Mouse (Mus musculus): ENCODE measurements around the gene Snupn. TPM values are rescaled to one million over a fixed set of nuclear protein-coding genes. Genes with fewer than 3 reads are reported as not detected.

The Snupn gene
- polyA plus RNA-seq, 1 experiment = 12.8 TPM

DNA sequence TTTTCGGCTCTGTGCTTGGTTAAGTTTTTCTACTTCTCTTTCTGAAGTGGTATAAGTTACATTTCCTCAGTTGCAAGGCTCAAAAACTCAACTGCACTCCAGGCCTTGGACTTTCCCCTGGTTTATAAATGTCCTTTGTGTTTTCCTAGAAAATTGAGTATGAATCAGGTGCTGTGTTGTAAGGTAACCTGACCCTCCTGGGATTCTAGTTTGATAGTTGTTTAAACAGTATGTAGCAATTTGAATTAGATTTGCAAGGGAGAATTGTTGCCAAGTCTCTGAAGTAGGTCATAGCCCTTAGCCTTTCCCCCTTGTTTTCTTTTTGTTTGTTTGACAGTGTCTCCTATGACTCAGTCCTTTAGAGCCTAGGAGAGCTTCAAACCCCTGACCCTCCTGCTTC, 67.0 kb downstream of the Snupn start:
- Histone ChIP-seq H3K27me3 (ENCODE audit: control insufficient read depth, insufficient read depth, insufficient read length) (no peaks in the 10 kb centered on the region), H3K79me2 (ENCODE audit: control insufficient read depth, insufficient read depth) (peaks cover 30% of the 10 kb centered on the region), H3ac (ENCODE audit: control insufficient read depth, insufficient read length) (no peak overlapping the region), H3K4me2 (ENCODE audit: low read depth) (no peak overlapping the region), H3K4me3 (no peak overlapping the region), H3K36me3 (ENCODE audit: control insufficient read depth, insufficient read depth) (peaks cover 17% of the 10 kb centered on the region)
- TF ChIP-seq MAX (IDR thresholded peaks at IDR 0.05; ENCODE audit: low read depth) (no peak), REST (IDR thresholded peaks at IDR 0.05; ENCODE audit: insufficient read depth, insufficient read length) (no peak), SRF (IDR thresholded peaks at IDR 0.05; ENCODE audit: control insufficient read depth, insufficient read length, low read depth) (no peak), E2F4 (IDR thresholded peaks at IDR 0.05; ENCODE audit: insufficient read depth) (no peak), MYOG (IDR thresholded peaks at IDR 0.05; ENCODE audit: control insufficient read depth in 1 of 3, insufficient read depth in 1 of 3, insufficient read length in 2 of 3, low read depth in 2 of 3) (no peak), POLR2A (IDR thresholded peaks at IDR 0.05; ENCODE audit: insufficient read length, low read depth) (no peak), MYOD1 (IDR thresholded peaks at IDR 0.05; ENCODE audit: control insufficient read depth in 1 of 3, insufficient read length in 2 of 3, low read depth in 2 of 3) (no peak)

GRCm38 (mm10) chr9:57031756-57032155, 81.1 kb downstream of the Snupn start:
- TF ChIP-seq MYOG (IDR thresholded peaks at IDR 0.05; ENCODE audit: control insufficient read depth in 1 of 3, insufficient read depth in 1 of 3, insufficient read length in 2 of 3, low read depth in 2 of 3) (no peak), CEBPB (IDR thresholded peaks at IDR 0.05; ENCODE audit: insufficient read depth, poor library complexity, severe bottlenecking) (no peak), REST (IDR thresholded peaks at IDR 0.05; ENCODE audit: insufficient read depth, insufficient read length) (no peak), TCF12 (IDR thresholded peaks at IDR 0.05; ENCODE audit: insufficient read depth, poor library complexity, severe bottlenecking) (no peak), MAX (IDR thresholded peaks at IDR 0.05; ENCODE audit: low read depth) (no peak), POLR2AphosphoS2 (IDR thresholded peaks at IDR 0.05; ENCODE audit: insufficient read length, low read depth) (no peak), SRF (IDR thresholded peaks at IDR 0.05; ENCODE audit: control insufficient read depth, insufficient read length, low read depth) (no peak), POLR2A (IDR thresholded peaks at IDR 0.05; ENCODE audit: insufficient read length, low read depth) (no peak), USF1 (IDR thresholded peaks at IDR 0.05; ENCODE audit: low read depth) (no peak), MYOD1 (IDR thresholded peaks at IDR 0.05; ENCODE audit: control insufficient read depth in 1 of 3, insufficient read length in 2 of 3, low read depth in 2 of 3) (no peak), TCF3 (IDR thresholded peaks at IDR 0.05; ENCODE audit: insufficient read length, low read depth) (no peak), E2F4 (IDR thresholded peaks at IDR 0.05; ENCODE audit: insufficient read depth) (no peak)
- Histone ChIP-seq H3K79me2 (ENCODE audit: control insufficient read depth, insufficient read depth) (no peaks in the 10 kb centered on the region), H3K36me3 (ENCODE audit: control insufficient read depth, insufficient read depth) (peaks cover 21% of the 10 kb centered on the region), H3ac (ENCODE audit: control insufficient read depth, insufficient read length) (no peak overlapping the region), H3K27me3 (ENCODE audit: control insufficient read depth, insufficient read depth, insufficient read length) (no peaks in the 10 kb centered on the region), H3K4me3 (no peak overlapping the region), H3K4me2 (ENCODE audit: low read depth) (no peak overlapping the region)

Other genes with a start within 250 kb of the Snupn start
- gene Lingo1, start 154.4 kb upstream of the Snupn start, polyA plus RNA-seq (2012; fragmentation: generic; extraction: Trizol) = 1.2 TPM
- gene Odf3l1, start 86.2 kb upstream of the Snupn start, polyA plus RNA-seq (2012; fragmentation: generic; extraction: Trizol) = 0.85 TPM
- gene Cspg4, start 85.8 kb upstream of the Snupn start, polyA plus RNA-seq (2012; fragmentation: generic; extraction: Trizol) = 58.3 TPM
- 9.4 TPM for gene Snx33, start 22.5 kb upstream of the Snupn start, polyA plus RNA-seq (2012; fragmentation: generic; extraction: Trizol)
- 142 TPM for gene Imp3, start 13.4 kb upstream of the Snupn start, polyA plus RNA-seq (2012; fragmentation: generic; extraction: Trizol)
- gene Ptpn9, start 44.0 kb downstream of the Snupn start, polyA plus RNA-seq (2012; fragmentation: generic; extraction: Trizol) = 16.1 TPM
- gene Sin3a, start 121.2 kb downstream of the Snupn start, polyA plus RNA-seq (2012; fragmentation: generic; extraction: Trizol) = 13.3 TPM
- gene Man2c1, start 179.8 kb downstream of the Snupn start, polyA plus RNA-seq (2012; fragmentation: generic; extraction: Trizol) = 55.4 TPM
- gene Neil1, start 197.4 kb downstream of the Snupn start, polyA plus RNA-seq (2012; fragmentation: generic; extraction: Trizol) = 12.7 TPM
- gene Commd4, start 207.5 kb downstream of the Snupn start, polyA plus RNA-seq (2012; fragmentation: generic; extraction: Trizol) = 57.3 TPM